Mouse (Mus musculus) lung, embryonic 16.5 days (tissue): ENCODE results near the gene Vps37c. TPM values are rescaled to one million over a fixed set of nuclear protein-coding genes. Genes with fewer than 3 reads are reported as not detected.

Source experiments
- ATAC-seq: fragments of 200-750 bp; cut with Nextera tagmentation; 2 replicates; pipeline ENCODE4 v1.8.0; 2017; ENCODE audit warnings: low read depth, mild to moderate bottlenecking, moderate library complexity
- H3K27ac ChIP-seq: fragments of 300-500 bp; sonication (generic); 2 replicates; pipeline ENCODE4 v1.5.1; 2014; ENCODE audit warnings: mild to moderate bottlenecking, control low read depth, low read length
- H3K27me3 ChIP-seq: fragments of 300-500 bp; sonication (generic); 2 replicates; pipeline ENCODE4 v1.6.1; 2014; ENCODE audit warnings: low read depth, low read length, mixed read lengths; ENCODE audit not compliant: control insufficient read depth, insufficient read depth
- H3K36me3 ChIP-seq: fragments of 300-500 bp; sonication (generic); 2 replicates; pipeline ENCODE4 v1.6.1; 2014; ENCODE audit warnings: low read length; ENCODE audit not compliant: control insufficient read depth, insufficient read depth
- H3K4me1 ChIP-seq: fragments of 300-500 bp; sonication (generic); replicated peaks from 2 replicates; pipeline ENCODE4 v1.6.1; 2014; ENCODE audit warnings: low read length, mixed read lengths; ENCODE audit not compliant: control insufficient read depth, insufficient read depth
- H3K4me2 ChIP-seq: fragments of 300-500 bp; sonication (generic); 2 replicates; pipeline ENCODE4 v1.6.1; 2014; ENCODE audit warnings: low read depth, low read length, control low read depth
- H3K4me3 ChIP-seq: fragments of 300-500 bp; sonication (generic); 2 replicates; pipeline ENCODE4 v1.5.1; 2014; ENCODE audit warnings: mild to moderate bottlenecking, low read length, control low read depth
- H3K9ac ChIP-seq: fragments of 300-500 bp; sonication (generic); 2 replicates; pipeline ENCODE4 v1.6.1; 2014; ENCODE audit warnings: low read length, control low read depth
- H3K9me3 ChIP-seq: fragments of 300-500 bp; sonication (generic); 2 replicates; pipeline ENCODE4 v1.6.1; 2016; ENCODE audit warnings: low read length; ENCODE audit not compliant: control insufficient read depth
- WGBS: fragments of 180-500 bp; shearing (Covaris S2); extraction: QIAGEN DNeasy Blood & Tissue Kit; methylation state at CpG from one replicate; pipeline ENCODE4 v1.1.7; 2014; 5-methylcytosine and 5-hydroxymethylcytosine counted together
- polyA plus RNA-seq: library from polyadenylated mRNA; unstranded; fragments of >200 nt; fragmentation: Nextera tagmentation; extraction: Ambion mirVana; gene quantifications from 2 replicates; pipeline ENCODE4 v1.2.1, GENCODE M21; 2015

Gene Vps37c
- polyA plus RNA-seq: 29.9 and 36.2 TPM in 2 replicates

GRCm38 (mm10) chr19:10688537-10689352 lies at the start of gene Vps37c:
Gene Vps37c (plus strand): TSS chr19:10688735.
- H3K4me1 ChIP-seq: peaks cover 19% of the 10 kb centered on the region
- no peaks in the 10 kb centered on the region for H3K9me3 ChIP-seq
- under 1% methylated on average over 69 of the region's 74 CpGs for WGBS
- H3K4me3 ChIP-seq: peak within 1 kb of the TSS; percentile 81
- ATAC-seq: peak; percentile 93
- peak within 1 kb of the TSS; percentile 97 for H3K27ac ChIP-seq
- no peaks in the 10 kb centered on the region for H3K36me3 ChIP-seq
- H3K9ac ChIP-seq: peak within 1 kb of the TSS; percentile 88
- H3K4me2 ChIP-seq: peak within 1 kb of the TSS; percentile 69
- no peaks in the 10 kb centered on the region for H3K27me3 ChIP-seq

- Histone ChIP-seq H3K4me1 (peaks cover 4% of the 10 kb centered on the region; the same call in 1 of the 2 replicates), H3K36me3 (no peaks in the 10 kb centered on the region), H3K4me2 (no peak overlapping the region), H3K9me3 (no peaks in the 10 kb centered on the region), H3K27me3 (no peaks in the 10 kb centered on the region; the same call in 1 of the 2 replicates), H3K4me3 (no peak overlapping the region), H3K27ac (no peak overlapping the region), H3K9ac (no peak overlapping the region)
- no peak for ATAC-seq
- 5% methylated on average over 5 of the region's 5 CpGs for WGBS
Measured at GRCm38 (mm10) chr19:10640080-10640479, 48.5 kb upstream of the Vps37c start.

GRCm38 (mm10) chr19:10640589-10641378 lies 47.8 kb upstream of the Vps37c start:
- ATAC-seq: no peak
- no peak overlapping the region for H3K27ac ChIP-seq

GRCm38 (mm10) chr19:10645616-10646015 lies 42.9 kb upstream of the Vps37c start:
- Histone ChIP-seq H3K27me3 (no peaks in the 10 kb centered on the region), H3K9me3 (no peaks in the 10 kb centered on the region), H3K9ac (no peak overlapping the region), H3K4me1 (no peaks in the 10 kb centered on the region), H3K4me2 (no peak overlapping the region), H3K4me3 (no peak overlapping the region), H3K36me3 (no peaks in the 10 kb centered on the region), H3K27ac (no peak overlapping the region)
- 86% methylated on average over 2 of the region's 2 CpGs for WGBS
- no peak for ATAC-seq

More at GRCm38 (mm10) chr19:10640589-10641378, 47.8 kb upstream of the Vps37c start:
- Histone ChIP-seq H3K4me3 (no peak overlapping the region), H3K4me1 (no peaks in the 10 kb centered on the region), H3K27me3 (no peaks in the 10 kb centered on the region), H3K9me3 (no peaks in the 10 kb centered on the region), H3K36me3 (no peaks in the 10 kb centered on the region), H3K4me2 (no peak overlapping the region), H3K9ac (no peak overlapping the region)
- 42% methylated on average over 13 of the region's 13 CpGs for WGBS

GRCm38 (mm10) chr19:10648156-10648555 lies 40.4 kb upstream of the Vps37c start:
- no peak for ATAC-seq
- Histone ChIP-seq H3K27me3 (no peaks in the 10 kb centered on the region), H3K9ac (no peak overlapping the region), H3K9me3 (no peaks in the 10 kb centered on the region), H3K4me3 (no peak overlapping the region), H3K4me1 (no peaks in the 10 kb centered on the region), H3K27ac (no peak overlapping the region), H3K4me2 (no peak overlapping the region), H3K36me3 (no peaks in the 10 kb centered on the region)
- 63% methylated on average over 8 of the region's 8 CpGs for WGBS

GRCm38 (mm10) chr19:10656058-10656457 lies 32.5 kb upstream of the Vps37c start:
- no peak overlapping the region for H3K9ac ChIP-seq
- H3K27me3 ChIP-seq: no peaks in the 10 kb centered on the region
- H3K4me3 ChIP-seq: no peak overlapping the region
- no peaks in the 10 kb centered on the region for H3K9me3 ChIP-seq
- no peak overlapping the region for H3K27ac ChIP-seq
- ATAC-seq: no peak
- no peaks in the 10 kb centered on the region for H3K4me1 ChIP-seq
- H3K4me2 ChIP-seq: no peak overlapping the region
- WGBS: 54% methylated on average over 3 of the region's 3 CpGs
- H3K36me3 ChIP-seq: no peaks in the 10 kb centered on the region

- H3K4me2 ChIP-seq: no peak overlapping the region
- 47% methylated on average over 5 of the region's 5 CpGs for WGBS
- no peak overlapping the region for H3K27ac ChIP-seq
- H3K27me3 ChIP-seq: no peaks in the 10 kb centered on the region
- no peak overlapping the region for H3K9ac ChIP-seq
- no peaks in the 10 kb centered on the region for H3K9me3 ChIP-seq
- no peaks in the 10 kb centered on the region for H3K36me3 ChIP-seq
- no peaks in the 10 kb centered on the region for H3K4me1 ChIP-seq
- no peak for ATAC-seq
- no peak overlapping the region for H3K4me3 ChIP-seq
Measured at GRCm38 (mm10) chr19:10657742-10658141, 30.8 kb upstream of the Vps37c start.

- no peak overlapping the region for H3K9ac ChIP-seq
- H3K4me1 ChIP-seq: no peaks in the 10 kb centered on the region
- no peak overlapping the region for H3K27ac ChIP-seq
- no peaks in the 10 kb centered on the region for H3K27me3 ChIP-seq
- ATAC-seq: no peak
- no peak overlapping the region for H3K4me3 ChIP-seq
- H3K9me3 ChIP-seq: no peaks in the 10 kb centered on the region
- H3K4me2 ChIP-seq: no peak overlapping the region
- 52% methylated on average over 2 of the region's 2 CpGs for WGBS
- H3K36me3 ChIP-seq: no peaks in the 10 kb centered on the region
Measured at GRCm38 (mm10) chr19:10658406-10658805, 30.1 kb upstream of the Vps37c start.

GRCm38 (mm10) chr19:10661373-10661772 lies 27.2 kb upstream of the Vps37c start:
- no peaks in the 10 kb centered on the region for H3K27me3 ChIP-seq
- H3K9me3 ChIP-seq: no peaks in the 10 kb centered on the region
- no peak overlapping the region for H3K9ac ChIP-seq
- no peak overlapping the region for H3K4me2 ChIP-seq
- no peak overlapping the region for H3K27ac ChIP-seq
- H3K4me1 ChIP-seq: no peaks in the 10 kb centered on the region
- no peak for ATAC-seq
- H3K36me3 ChIP-seq: no peaks in the 10 kb centered on the region
- no peak overlapping the region for H3K4me3 ChIP-seq
- 64% methylated on average over 5 of the region's 5 CpGs for WGBS
